Mouse (Mus musculus) myocyte (in vitro differentiated cells): Measurements from ENCODE around the gene Apoa4. TPM values are rescaled to one million over a fixed set of nuclear protein-coding genes. Genes with fewer than 3 reads are reported as not detected.
A peak's percentile ranks its signal among the peaks of the same experiment; 100 is the strongest.

Experiments
- H3K27me3 ChIP-seq: one replicate; pipeline ENCODE4 v1.6.1; 2011; ENCODE audit not compliant: control insufficient read depth, insufficient read depth, insufficient read length
- H3K36me3 ChIP-seq: one replicate; pipeline ENCODE4 v1.6.1; 2011; ENCODE audit not compliant: control insufficient read depth, insufficient read depth
- H3K4me2 ChIP-seq: one replicate; pipeline ENCODE4 v1.6.1; 2011; ENCODE audit warnings: low read depth, control low read depth
- H3K4me3 ChIP-seq: one replicate; pipeline ENCODE4 v1.5.1; 2011; ENCODE audit warnings: mild to moderate bottlenecking, control low read depth, moderate library complexity
- H3K79me2 ChIP-seq: one replicate; pipeline ENCODE4 v1.6.1; 2011; ENCODE audit not compliant: control insufficient read depth, insufficient read depth
- H3ac ChIP-seq: one replicate; pipeline ENCODE4 v1.6.1; 2011; ENCODE audit not compliant: control insufficient read depth, insufficient read length
- CEBPB ChIP-seq: IDR thresholded peaks from 2 replicates; pipeline ENCODE4 v1.6.1; 2011; ENCODE audit warnings: mild to moderate bottlenecking, moderate library complexity; ENCODE audit not compliant: poor library complexity, insufficient read depth, severe bottlenecking
- E2F4 ChIP-seq: IDR thresholded peaks from one replicate; pipeline ENCODE4 v1.6.1; 2011; ENCODE audit warnings: mild to moderate bottlenecking, control low read depth, moderate library complexity; ENCODE audit not compliant: insufficient read depth
- MAX ChIP-seq: IDR thresholded peaks from one replicate; pipeline ENCODE4 v1.6.1; 2011; ENCODE audit warnings: low read depth, mild to moderate bottlenecking, control low read depth
- MYOD1 ChIP-seq, 3 experiments: IDR thresholded peaks; one replicate each; pipeline ENCODE4 v1.6.1; 2011; ENCODE audit warnings: control low read depth in 2 of 3, low read depth in 2 of 3, mild to moderate bottlenecking in 2 of 3, moderate library complexity in 1 of 3; ENCODE audit not compliant: insufficient read length in 2 of 3, control insufficient read depth in 1 of 3
- MYOG ChIP-seq, 3 experiments: IDR thresholded peaks; one replicate each; pipeline ENCODE4 v1.6.1; 2011; ENCODE audit warnings: control low read depth in 2 of 3, low read depth in 2 of 3, mild to moderate bottlenecking in 2 of 3; ENCODE audit not compliant: insufficient read length in 2 of 3, control insufficient read depth in 1 of 3, insufficient read depth in 1 of 3
- POLR2A ChIP-seq: IDR thresholded peaks from one replicate; pipeline ENCODE4 v1.6.1; 2011; ENCODE audit warnings: low read depth, mild to moderate bottlenecking, control low read depth, moderate library complexity; ENCODE audit not compliant: insufficient read length
- POLR2AphosphoS2 ChIP-seq: IDR thresholded peaks from one replicate; pipeline ENCODE4 v1.6.1; 2011; ENCODE audit warnings: low read depth, control low read depth; ENCODE audit not compliant: insufficient read length
- REST ChIP-seq: IDR thresholded peaks from one replicate; pipeline ENCODE4 v1.6.1; 2011; ENCODE audit warnings: mild to moderate bottlenecking, control low read depth, moderate library complexity; ENCODE audit not compliant: insufficient read depth, insufficient read length
- SRF ChIP-seq: IDR thresholded peaks from one replicate; pipeline ENCODE4 v1.6.1; 2011; ENCODE audit warnings: low read depth; ENCODE audit not compliant: control insufficient read depth, insufficient read length
- TCF12 ChIP-seq: IDR thresholded peaks from one replicate; pipeline ENCODE4 v1.6.1; 2011; ENCODE audit warnings: mild to moderate bottlenecking, control low read depth; ENCODE audit not compliant: poor library complexity, insufficient read depth, severe bottlenecking
- TCF3 ChIP-seq: IDR thresholded peaks from one replicate; pipeline ENCODE4 v1.6.1; 2011; ENCODE audit warnings: low read depth, control low read depth; ENCODE audit not compliant: insufficient read length
- USF1 ChIP-seq: IDR thresholded peaks from one replicate; pipeline ENCODE4 v1.6.1; 2011; ENCODE audit warnings: low read depth, mild to moderate bottlenecking, control low read depth, moderate library complexity
- polyA plus RNA-seq: library from polyadenylated mRNA; unstranded; fragments of >200 nt; fragmentation: generic; extraction: Trizol; gene quantifications from one replicate; pipeline ENCODE4 v1.2.1, GENCODE M21; 2012; ENCODE audit warnings: missing spikeins

Apoa4 gene
- polyA plus RNA-seq, 1 experiment: not detected

GRCm38 (mm10) chr9:46257546-46257945 is 17.1 kb downstream of the Apoa4 start:
- no peak overlapping the region for H3ac ChIP-seq
- H3K4me3 ChIP-seq: no peak overlapping the region
- H3K79me2 ChIP-seq: no peaks in the 10 kb centered on the region
- peaks cover 9% of the 10 kb centered on the region for H3K27me3 ChIP-seq
- no peaks in the 10 kb centered on the region for H3K36me3 ChIP-seq
- peak overlapping the region; percentile 41 for H3K4me2 ChIP-seq
- TF ChIP-seq MAX (no peak), REST (no peak), POLR2AphosphoS2 (no peak), TCF12 (no peak), SRF (no peak), USF1 (no peak), MYOG (IDR thresholded peaks at IDR 0.05; ENCODE audit: control insufficient read depth in 1 of 3, insufficient read depth in 1 of 3, insufficient read length in 2 of 3, low read depth in 2 of 3) (no peak), TCF3 (no peak), CEBPB (no peak), MYOD1 (IDR thresholded peaks at IDR 0.05; ENCODE audit: control insufficient read depth in 1 of 3, insufficient read length in 2 of 3, low read depth in 2 of 3) (no peak), POLR2A (no peak), E2F4 (no peak)

DNA sequence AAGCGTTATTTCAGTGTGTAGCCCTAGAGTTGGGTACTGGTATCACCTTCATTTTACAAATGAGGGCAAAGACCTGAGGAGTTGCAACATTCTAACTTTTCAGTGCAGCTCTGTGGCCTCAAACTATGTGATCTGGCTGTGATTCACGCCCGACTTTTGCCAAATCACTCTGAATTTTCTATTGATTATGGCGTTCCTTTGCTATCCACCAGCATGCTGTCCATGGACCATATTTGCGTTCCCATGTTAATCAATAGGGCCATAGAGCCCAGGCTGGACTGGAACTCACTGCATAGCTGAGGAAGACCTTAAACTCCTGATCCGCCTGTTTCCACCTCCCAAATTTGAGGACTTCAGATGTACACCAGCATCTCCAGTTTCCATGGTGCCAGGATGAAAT is 18.6 kb downstream of the Apoa4 start:
- H3K79me2 ChIP-seq: no peaks in the 10 kb centered on the region
- H3ac ChIP-seq: no peak overlapping the region
- TF ChIP-seq MAX (no peak), SRF (no peak), CEBPB (no peak), POLR2AphosphoS2 (no peak), TCF3 (no peak), MYOG (IDR thresholded peaks at IDR 0.05; ENCODE audit: control insufficient read depth in 1 of 3, insufficient read depth in 1 of 3, insufficient read length in 2 of 3, low read depth in 2 of 3) (no peak), MYOD1 (IDR thresholded peaks at IDR 0.05; ENCODE audit: control insufficient read depth in 1 of 3, insufficient read length in 2 of 3, low read depth in 2 of 3) (no peak), USF1 (no peak), TCF12 (no peak)
- H3K27me3 ChIP-seq: peaks cover 6% of the 10 kb centered on the region
- H3K4me2 ChIP-seq: no peak overlapping the region
- no peaks in the 10 kb centered on the region for H3K36me3 ChIP-seq
- H3K4me3 ChIP-seq: no peak overlapping the region

GRCm38 (mm10) chr9:46261131-46261530 is 20.6 kb downstream of the Apoa4 start:
- no peaks in the 10 kb centered on the region for H3K79me2 ChIP-seq
- no peak overlapping the region for H3K4me3 ChIP-seq
- peaks cover 12% of the 10 kb centered on the region for H3K27me3 ChIP-seq
- TF ChIP-seq POLR2A (no peak), REST (no peak), TCF3 (no peak), TCF12 (no peak), CEBPB (no peak), MYOG (IDR thresholded peaks at IDR 0.05; ENCODE audit: control insufficient read depth in 1 of 3, insufficient read depth in 1 of 3, insufficient read length in 2 of 3, low read depth in 2 of 3) (no peak), USF1 (no peak), MYOD1 (IDR thresholded peaks at IDR 0.05; ENCODE audit: control insufficient read depth in 1 of 3, insufficient read length in 2 of 3, low read depth in 2 of 3) (no peak), POLR2AphosphoS2 (no peak), SRF (no peak), MAX (no peak), E2F4 (no peak)
- H3K36me3 ChIP-seq: no peaks in the 10 kb centered on the region
- H3ac ChIP-seq: no peak overlapping the region
- no peak overlapping the region for H3K4me2 ChIP-seq

GRCm38 (mm10) chr9:46268343-46268873 is 27.9 kb downstream of the Apoa4 start, which contains the start of gene Apoa5:
Gene Apoa5 (plus strand): TSS chr9:46268633.
- no peaks in the 10 kb centered on the region for H3K36me3 ChIP-seq
- no peak within 1 kb of the TSS for H3K4me3 ChIP-seq
- no peak within 1 kb of the TSS for H3K4me2 ChIP-seq
- H3K79me2 ChIP-seq: peaks cover 3% of the 10 kb centered on the region
- no peak for TF ChIP-seq SRF
- no peak for TF ChIP-seq MYOG (IDR thresholded peaks at IDR 0.05; ENCODE audit: control insufficient read depth in 1 of 3, insufficient read depth in 1 of 3, insufficient read length in 2 of 3, low read depth in 2 of 3)
- no peak for TF ChIP-seq TCF12
- TF ChIP-seq CEBPB: no peak
- no peak for TF ChIP-seq TCF3
- TF ChIP-seq USF1: no peak
- TF ChIP-seq REST: no peak
- no peak for TF ChIP-seq E2F4
- no peak for TF ChIP-seq MYOD1 (IDR thresholded peaks at IDR 0.05; ENCODE audit: control insufficient read depth in 1 of 3, insufficient read length in 2 of 3, low read depth in 2 of 3)
- TF ChIP-seq POLR2AphosphoS2: no peak
- TF ChIP-seq POLR2A: no peak
- TF ChIP-seq MAX: no peak
- H3K27me3 ChIP-seq: peaks cover 41% of the 10 kb centered on the region
- no peak within 1 kb of the TSS for H3ac ChIP-seq
